Mouse (Mus musculus) MEL (cell line): Measurements from ENCODE around the gene Pik3ip1.

ENCODE experiments used
- CTCF ChIP-seq, 3 experiments: IDR thresholded peaks in 2 of 3; conservative IDR thresholded peaks in 1 of 3; 2 replicates each; pipeline ENCODE4 v1.5.1; 2011 to 2012; ENCODE audit warnings: low read length in 3 of 3, low read depth in 2 of 3, mild to moderate bottlenecking in 2 of 3, improper control_type of control experiment in 1 of 3, inconsistent platforms in 1 of 3, mixed read lengths in 1 of 3, moderate library complexity in 1 of 3; ENCODE audit not compliant: control insufficient read depth in 1 of 3, insufficient read depth in 1 of 3, poor library complexity in 1 of 3, severe bottlenecking in 1 of 3
- EP300 ChIP-seq, 2 experiments: IDR thresholded peaks; 2 replicates each; pipeline ENCODE4 v1.6.1; 2011; ENCODE audit warnings: improper control_type of control experiment in 2 of 2, low read length in 2 of 2, low read depth in 1 of 2, mild to moderate bottlenecking in 1 of 2
- KAT2A ChIP-seq: conservative IDR thresholded peaks from 2 replicates; pipeline ENCODE4 v1.6.1; 2012; ENCODE audit warnings: low read depth, low read length, improper control_type of control experiment, inconsistent platforms
- MAFK ChIP-seq: IDR thresholded peaks from 2 replicates; pipeline ENCODE4 v1.6.1; 2011; ENCODE audit warnings: low read depth, mild to moderate bottlenecking, low read length, improper control_type of control experiment, borderline replicate concordance
- MEF2A ChIP-seq: IDR thresholded peaks from 2 replicates; pipeline ENCODE4 v1.6.1; 2014; ENCODE audit warnings: low read depth, mild to moderate bottlenecking, inconsistent platforms, low read length, improper control_type of control experiment; ENCODE audit not compliant: poor library complexity, insufficient replicate concordance, severe bottlenecking; ENCODE audit errors: extremely low read depth
- MYC ChIP-seq: IDR thresholded peaks from 2 replicates; pipeline ENCODE4 v1.6.1; 2011; ENCODE audit warnings: low read depth, mild to moderate bottlenecking, low read length, improper control_type of control experiment, moderate library complexity
- NELFE ChIP-seq: IDR thresholded peaks from 2 replicates; pipeline ENCODE4 v1.6.1; 2011; ENCODE audit warnings: low read depth, low read length, improper control_type of control experiment
- NRF1 ChIP-seq: IDR thresholded peaks from 2 replicates; pipeline ENCODE4 v1.6.1; 2014; ENCODE audit warnings: low read depth, mild to moderate bottlenecking, inconsistent platforms, low read length, improper control_type of control experiment, moderate library complexity; ENCODE audit not compliant: poor library complexity, insufficient read depth, severe bottlenecking
- POLR2A ChIP-seq, 2 experiments: IDR thresholded peaks; 2 replicates each; pipeline ENCODE4 v1.6.1; 2011 to 2012; ENCODE audit warnings: low read length in 2 of 2, mild to moderate bottlenecking in 2 of 2, control low read depth in 1 of 2, improper control_type of control experiment in 1 of 2, low read depth in 1 of 2, moderate library complexity in 1 of 2; ENCODE audit not compliant: control insufficient read depth in 1 of 2, insufficient read depth in 1 of 2, poor library complexity in 1 of 2
- TBP ChIP-seq: IDR thresholded peaks from 2 replicates; pipeline ENCODE4 v1.8.0; 2011; ENCODE audit warnings: low read depth, low read length, improper control_type of control experiment
- USF2 ChIP-seq, 2 experiments: IDR thresholded peaks; 2 replicates each; pipeline ENCODE4 v1.6.1; 2011 to 2012; ENCODE audit warnings: improper control_type of control experiment in 2 of 2, low read length in 2 of 2, borderline replicate concordance in 1 of 2, inconsistent platforms in 1 of 2, low read depth in 1 of 2, mild to moderate bottlenecking in 1 of 2; ENCODE audit not compliant: insufficient read depth in 1 of 2
- ZNF384 ChIP-seq: IDR thresholded peaks from 2 replicates; pipeline ENCODE4 v1.6.1; 2012; ENCODE audit warnings: low read depth, mild to moderate bottlenecking, inconsistent platforms, low read length, improper control_type of control experiment

- TF ChIP-seq POLR2A (IDR thresholded peaks at IDR 0.05; ENCODE audit: control insufficient read depth in 1 of 2, insufficient read depth in 1 of 2, low read depth in 1 of 2, low read length in 2 of 2, poor library complexity in 1 of 2): no peak
- TF ChIP-seq MYC: no peak
- no peak for TF ChIP-seq ZNF384
- TF ChIP-seq KAT2A: no peak
- TF ChIP-seq TBP: no peak
- TF ChIP-seq MEF2A: no peak
- TF ChIP-seq NRF1: no peak
- TF ChIP-seq USF2 (IDR thresholded peaks at IDR 0.05; ENCODE audit: borderline replicate concordance in 1 of 2, insufficient read depth in 1 of 2, low read depth in 1 of 2, low read length in 2 of 2): no peak
- TF ChIP-seq CTCF (IDR thresholded peaks at IDR 0.05 in 2 of 3, conservative IDR thresholded peaks at IDR 0.05 in 1 of 3; ENCODE audit: control insufficient read depth in 1 of 3, insufficient read depth in 1 of 3, low read depth in 2 of 3, low read length in 3 of 3, poor library complexity in 1 of 3, severe bottlenecking in 1 of 3): no peak
- no peak for TF ChIP-seq NELFE
- TF ChIP-seq EP300 (IDR thresholded peaks at IDR 0.05; ENCODE audit: low read depth in 1 of 2, low read length in 2 of 2): no peak
- TF ChIP-seq MAFK: no peak
Measured at GRCm38 (mm10) chr11:3347835-3348195, 17.6 kb downstream of the Pik3ip1 start.
